Mouse (Mus musculus) cortical plate, adult 2 months (tissue): ENCODE measurements around the gene 1700028K03Rik.

Source experiments
- CTCF ChIP-seq: fragments of 200-500 bp; IDR thresholded peaks from 2 replicates; pipeline ENCODE4 v1.5.1; 2011; ENCODE audit warnings: mild to moderate bottlenecking, control low read depth, low read length; ENCODE audit not compliant: insufficient read depth; ENCODE audit errors: extremely low read depth
- POLR2A ChIP-seq: fragments of 200-500 bp; IDR thresholded peaks from 2 replicates; pipeline ENCODE4 v1.6.1; 2011; ENCODE audit warnings: mild to moderate bottlenecking, low read length, control low read depth; ENCODE audit not compliant: insufficient read depth; ENCODE audit errors: extremely low read depth

DNA sequence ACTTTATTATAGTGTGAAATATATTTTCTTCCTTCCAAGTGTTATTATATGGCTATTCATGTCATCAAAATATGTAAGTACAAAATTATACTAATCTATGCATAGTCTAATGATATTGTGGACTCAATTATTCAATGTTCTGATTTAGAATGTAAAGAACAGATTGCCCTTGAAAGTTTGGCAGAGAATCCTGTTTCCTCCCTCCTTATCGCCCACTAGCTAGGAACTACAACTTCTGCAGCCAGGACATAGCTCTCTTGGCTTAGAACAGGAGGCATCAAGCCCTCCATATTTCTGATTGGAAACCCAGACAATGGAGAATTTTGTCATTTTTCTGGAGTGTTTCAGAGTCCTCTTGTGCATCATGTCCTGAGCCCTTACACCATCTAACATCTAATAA, 33.8 kb upstream of the 1700028K03Rik start:
- TF ChIP-seq CTCF: no peak
- no peak for TF ChIP-seq POLR2A
